Mouse (Mus musculus) left cerebral cortex, adult 11 months (tissue): ENCODE results near the gene Cyb5r2.

Source experiments
- DNase-seq: peaks from one replicate; pipeline ENCODE4 v3.0.0; 2022; ENCODE audit warnings: low spot score

The Cyb5r2 gene

DNA sequence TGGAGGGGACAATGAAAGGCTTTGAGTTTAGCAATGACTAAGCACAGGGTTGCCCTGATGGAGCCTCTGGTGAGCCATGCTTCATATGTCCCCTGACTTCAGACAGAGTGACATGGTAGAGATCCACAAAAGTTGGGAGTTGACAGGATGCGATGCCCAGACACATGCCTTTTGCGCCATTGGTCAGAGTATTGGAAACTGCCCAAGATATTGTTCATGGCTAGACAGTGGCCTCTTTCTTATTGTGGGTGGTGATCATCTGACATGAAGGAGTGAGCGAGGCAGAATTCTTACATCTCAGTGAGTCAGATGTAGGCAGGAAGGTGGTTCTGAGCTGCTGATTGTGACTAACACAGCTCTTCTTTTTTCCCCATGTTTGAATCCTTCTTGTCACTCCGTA is 35.3 kb downstream of the Cyb5r2 start:
- DNase-seq, result no peak

DNA sequence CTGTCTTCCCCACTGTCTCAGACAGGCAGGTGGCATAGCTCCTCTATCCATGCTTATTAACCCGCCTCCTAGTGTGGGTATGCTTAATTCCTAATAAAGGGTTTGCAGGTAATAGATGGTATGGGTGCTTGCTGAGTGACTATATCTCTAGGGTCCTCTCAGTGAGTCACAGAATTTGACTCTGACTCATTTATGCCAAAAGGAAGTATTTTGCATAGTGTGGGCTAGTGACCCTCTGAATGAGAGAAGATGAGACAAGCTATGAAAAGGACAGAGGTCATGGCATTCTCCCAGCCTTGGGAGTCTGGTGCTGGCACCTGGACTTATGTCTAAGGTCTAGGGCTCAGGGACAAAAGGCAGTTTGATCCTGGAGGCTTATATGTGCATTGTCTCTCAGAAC is 37.1 kb downstream of the Cyb5r2 start:
- no peak for DNase-seq

DNA sequence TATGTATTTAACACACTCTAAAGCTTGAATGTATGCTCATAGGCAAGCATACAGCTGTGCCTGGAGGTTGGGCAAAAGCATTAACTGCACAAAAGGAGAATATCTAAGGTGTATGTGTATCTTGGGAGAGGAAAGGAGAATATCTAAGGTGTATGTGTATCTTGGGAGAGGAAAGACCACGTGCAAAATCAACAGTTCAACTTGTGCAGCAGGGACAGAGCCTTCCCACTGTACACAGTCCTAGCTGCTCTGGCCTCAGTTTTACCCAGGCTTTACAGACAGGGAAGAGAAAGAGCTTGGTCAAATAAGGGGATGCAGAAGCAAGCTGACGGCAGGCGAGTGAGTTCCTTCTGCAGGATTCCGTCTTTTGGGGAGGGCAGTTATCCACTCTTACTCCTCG is 43.8 kb downstream of the Cyb5r2 start:
- DNase-seq, result no peak

DNA sequence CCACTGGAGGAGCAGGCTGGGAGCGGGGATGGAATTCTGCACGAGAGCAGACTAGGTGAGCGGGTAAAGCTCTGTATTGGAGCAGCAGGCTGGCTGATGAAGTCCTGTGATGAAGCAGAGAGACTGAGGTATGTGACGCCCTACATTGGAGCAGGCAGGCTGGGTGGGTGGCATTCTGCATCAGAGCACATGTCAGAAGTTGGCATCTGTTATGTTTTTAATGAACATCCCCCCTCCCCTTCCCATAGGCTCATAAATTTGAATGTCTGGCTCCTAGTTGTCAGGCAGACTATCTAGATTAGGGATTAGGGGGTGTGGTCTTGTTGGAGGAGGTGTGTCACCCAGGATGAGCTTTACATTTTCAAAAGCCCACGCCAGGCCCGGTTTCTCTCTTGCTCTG is 45.1 kb downstream of the Cyb5r2 start:
- DNase-seq, result no peak

DNA sequence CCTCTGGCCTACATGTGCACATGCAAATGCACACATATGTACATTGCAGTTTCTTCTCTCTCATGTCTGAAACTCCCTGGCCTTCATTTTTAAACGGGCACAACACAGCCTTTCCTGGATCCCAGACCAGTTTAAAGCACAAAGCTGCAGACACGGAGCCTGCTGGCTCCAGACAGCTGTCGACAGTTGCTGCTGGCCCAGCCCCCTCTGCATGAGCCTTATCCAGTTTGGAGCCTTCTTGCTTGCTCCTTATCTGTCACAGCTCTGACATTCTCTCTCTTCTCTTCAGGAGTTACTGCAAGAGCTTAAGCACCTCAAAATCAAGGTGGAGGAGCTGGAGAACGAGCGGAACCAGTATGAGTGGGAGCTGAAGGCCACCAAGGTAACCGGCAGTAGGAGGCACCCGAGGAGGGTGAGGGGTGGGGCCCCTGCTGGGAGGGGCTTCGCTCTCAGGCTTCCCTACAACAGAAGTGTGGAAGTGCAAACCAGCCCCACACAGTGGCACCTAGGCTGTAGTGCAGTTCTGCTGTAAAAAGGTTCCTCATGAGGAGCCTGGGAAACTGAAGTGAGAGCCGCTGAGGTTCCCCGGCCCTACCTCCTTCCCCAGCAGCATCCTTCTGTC is 49.2 kb downstream of the Cyb5r2 start:
- DNase-seq, result peak; percentile 59

DNA sequence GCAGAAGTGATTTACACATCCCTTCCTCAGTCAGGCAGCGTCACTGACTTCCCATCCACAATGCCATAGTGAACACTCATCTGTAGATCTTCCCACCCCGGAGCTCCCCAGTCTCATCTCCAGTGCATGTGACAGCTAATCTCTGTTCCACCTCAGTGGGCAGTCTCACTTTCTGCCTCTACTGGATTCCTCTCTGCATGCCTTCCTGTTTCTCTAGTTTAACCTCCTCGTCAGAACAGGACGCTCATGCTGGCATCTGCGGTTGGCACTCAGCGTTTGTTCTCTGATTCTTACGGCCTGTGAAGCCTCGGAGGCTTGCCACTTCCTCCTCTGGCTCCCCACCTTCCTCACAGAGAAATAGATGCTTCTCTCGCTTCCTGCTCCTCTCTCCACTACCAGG is 50.2 kb downstream of the Cyb5r2 start:
- no peak for DNase-seq

DNA sequence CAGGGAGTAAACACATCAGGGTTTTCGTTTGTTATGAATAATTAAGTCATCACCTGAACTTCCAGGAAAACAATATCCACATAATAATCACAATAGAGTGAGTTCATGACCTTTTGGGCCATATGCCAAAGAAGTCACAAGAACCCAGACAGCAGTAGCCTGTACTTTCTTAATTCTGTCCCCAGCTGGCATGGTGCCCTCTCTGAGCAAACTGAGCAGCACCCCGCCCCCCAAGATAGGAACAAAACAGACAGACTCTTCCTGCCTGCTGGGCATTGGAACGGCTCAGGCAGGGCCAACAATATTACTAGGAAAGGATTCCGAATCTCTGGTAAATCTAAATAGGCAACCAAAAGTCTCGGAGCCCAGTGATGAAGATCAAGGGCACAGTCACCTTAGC is 51.9 kb downstream of the Cyb5r2 start:
- no peak for DNase-seq

DNA sequence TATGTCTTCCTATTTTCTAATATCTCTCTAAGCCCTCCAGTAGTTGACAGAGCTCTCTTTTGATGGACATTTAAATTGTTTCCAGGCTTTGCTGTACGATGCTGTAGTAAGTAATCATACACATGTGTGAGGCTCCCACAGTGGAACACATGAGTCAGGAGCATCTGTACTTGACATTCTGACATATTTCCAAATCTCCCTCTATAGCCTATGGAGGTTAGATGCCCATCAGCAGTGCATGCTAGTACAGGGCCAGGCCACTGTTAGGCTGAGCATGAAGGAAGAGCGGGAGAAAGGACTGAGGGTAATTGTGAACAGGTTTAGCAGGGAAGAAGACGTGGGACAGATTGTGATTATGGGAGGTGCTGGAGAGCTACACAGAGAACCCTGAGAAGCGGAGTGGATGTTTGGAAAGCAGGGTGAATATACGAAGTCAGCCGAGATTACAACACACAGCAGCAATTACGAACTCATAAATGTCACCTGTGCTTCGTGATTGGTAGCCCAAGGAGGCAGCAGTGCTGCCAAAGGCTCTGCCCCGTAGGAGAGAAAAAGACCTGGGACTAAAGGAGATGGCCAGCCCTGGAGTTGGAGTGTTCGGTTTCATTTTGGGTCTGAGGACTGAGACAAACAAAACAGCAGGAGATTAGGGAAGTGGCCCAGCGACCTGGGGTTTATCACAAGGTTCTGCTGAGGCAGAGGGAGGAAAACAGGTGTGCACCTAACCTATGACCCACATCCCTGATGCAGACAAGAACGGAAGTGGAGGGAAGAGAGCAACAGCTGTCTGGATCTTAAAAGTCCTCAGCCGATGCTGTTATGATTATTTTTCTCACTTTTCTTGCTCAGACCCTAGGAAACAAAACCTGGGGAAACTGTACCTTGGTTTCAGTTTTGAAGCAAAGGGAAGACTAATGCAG is 55.1 kb downstream of the Cyb5r2 start:
- DNase-seq, result no peak

DNA sequence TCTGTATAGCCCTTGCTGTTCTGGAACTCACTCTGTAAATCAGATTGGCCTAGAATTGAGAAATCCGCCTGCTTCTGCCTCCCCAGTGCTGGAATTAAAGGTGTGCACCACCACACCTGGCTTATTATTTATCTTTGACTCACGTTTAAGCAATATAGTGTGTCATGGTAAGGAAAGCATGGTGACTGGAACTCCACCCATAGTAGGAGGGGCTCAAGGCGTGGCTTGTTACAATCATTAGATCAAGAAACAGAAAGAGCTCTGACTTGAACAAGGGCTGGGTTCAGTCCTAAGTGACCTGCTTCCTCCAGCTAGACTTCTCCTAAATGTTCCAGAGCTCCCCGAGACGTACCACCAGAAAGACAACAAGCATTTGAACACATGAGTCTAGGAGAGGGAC is 57.2 kb downstream of the Cyb5r2 start:
- DNase-seq, result no peak

DNA sequence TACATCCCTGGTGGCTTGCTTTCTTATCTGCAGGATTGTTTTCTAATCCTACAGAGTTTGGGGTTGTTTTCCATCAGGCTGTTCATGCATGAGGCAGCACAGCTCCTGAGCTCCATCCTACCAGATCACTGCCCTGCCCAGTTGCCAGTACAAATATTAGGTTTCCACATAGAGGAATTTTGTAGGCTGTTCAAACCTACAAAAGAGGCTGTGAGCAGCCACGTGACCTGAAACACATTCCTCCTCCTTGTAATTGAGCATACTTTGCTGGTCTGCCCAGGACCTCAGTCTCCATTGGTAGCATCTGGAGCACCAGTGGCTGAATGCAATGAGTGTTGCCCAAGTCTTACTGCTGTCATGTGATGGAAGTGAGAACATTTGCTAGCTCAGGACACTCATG is 57.9 kb downstream of the Cyb5r2 start:
- no peak for DNase-seq
